Mouse (Mus musculus) ovary, postnatal 10 days (tissue): Measurements from ENCODE around the gene Kdsr.
"Not testable (repeated sequence)": the region's sequence is repeated elsewhere in the genome, so short reads cannot be mapped to it uniquely, and the experiment has no call there.

Source experiments
- DNase-seq: peaks from one replicate; pipeline ENCODE4 v3.0.0; 2022; ENCODE audit warnings: low spot score

The Kdsr gene

GRCm38 (mm10) chr1:106738092-106738491 is 21.4 kb downstream of the Kdsr start:
- no peak for DNase-seq

DNA sequence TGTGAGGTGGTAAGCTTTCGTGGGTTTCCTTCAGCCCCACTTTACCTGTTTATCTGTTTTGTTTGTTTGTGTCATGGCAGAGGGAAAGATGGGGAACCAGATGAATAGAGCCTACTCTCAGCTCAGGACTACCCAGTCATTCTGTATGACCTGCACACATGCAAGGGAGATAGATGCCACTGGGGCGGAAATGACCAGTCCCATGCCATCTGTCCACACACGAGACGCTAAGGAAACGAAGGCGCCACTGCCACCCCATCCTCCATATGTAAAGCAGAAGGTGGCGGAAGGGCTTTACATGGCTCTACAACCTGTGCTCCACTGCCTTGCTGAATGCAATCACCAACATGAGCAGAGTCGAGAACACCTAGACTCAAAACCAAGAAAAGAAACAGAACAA is 23.3 kb downstream of the Kdsr start:
- DNase-seq = no peak

- no peak for DNase-seq
Measured at GRCm38 (mm10) chr1:106735586-106735985, 23.9 kb downstream of the Kdsr start.

DNA sequence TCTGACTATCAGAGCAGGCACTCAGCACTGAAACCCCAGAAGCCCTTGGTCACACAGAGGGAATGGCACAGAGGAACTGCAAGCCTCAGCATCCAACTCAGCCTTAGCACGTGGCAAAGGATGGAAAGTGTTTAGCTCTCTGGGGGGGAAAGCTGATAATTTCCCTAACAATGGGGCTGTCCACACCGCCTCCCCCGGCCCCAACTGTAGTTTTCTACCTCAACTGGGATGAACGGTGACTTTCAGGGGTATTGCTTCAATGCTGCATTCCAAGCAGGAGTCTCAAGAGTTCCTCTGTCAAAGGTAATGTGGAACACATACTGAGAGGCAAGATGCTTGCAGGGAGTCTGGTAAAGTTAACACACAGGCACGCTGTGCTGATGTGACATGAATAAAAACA is 37.5 kb downstream of the Kdsr start:
- no peak for DNase-seq

DNA sequence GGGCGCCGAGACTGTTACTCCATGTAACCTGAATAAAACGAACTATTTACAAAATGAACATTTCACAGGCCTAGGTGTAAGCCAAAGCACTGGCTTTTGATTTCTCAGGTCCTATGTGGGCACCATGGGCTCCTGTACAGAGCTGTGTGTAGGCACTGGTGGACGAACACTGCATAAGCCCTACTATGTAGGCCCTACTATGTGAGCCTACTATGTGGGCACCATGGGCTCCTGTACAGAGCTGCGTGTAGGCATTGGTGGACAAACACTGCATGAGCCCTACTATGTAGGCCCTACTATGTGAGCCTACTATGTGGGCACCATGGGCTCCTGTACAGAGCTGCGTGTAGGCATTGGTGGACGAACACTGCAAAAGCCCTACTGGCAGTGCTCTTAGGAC is 41.8 kb downstream of the Kdsr start:
- DNase-seq = not testable (repeated sequence)

DNA sequence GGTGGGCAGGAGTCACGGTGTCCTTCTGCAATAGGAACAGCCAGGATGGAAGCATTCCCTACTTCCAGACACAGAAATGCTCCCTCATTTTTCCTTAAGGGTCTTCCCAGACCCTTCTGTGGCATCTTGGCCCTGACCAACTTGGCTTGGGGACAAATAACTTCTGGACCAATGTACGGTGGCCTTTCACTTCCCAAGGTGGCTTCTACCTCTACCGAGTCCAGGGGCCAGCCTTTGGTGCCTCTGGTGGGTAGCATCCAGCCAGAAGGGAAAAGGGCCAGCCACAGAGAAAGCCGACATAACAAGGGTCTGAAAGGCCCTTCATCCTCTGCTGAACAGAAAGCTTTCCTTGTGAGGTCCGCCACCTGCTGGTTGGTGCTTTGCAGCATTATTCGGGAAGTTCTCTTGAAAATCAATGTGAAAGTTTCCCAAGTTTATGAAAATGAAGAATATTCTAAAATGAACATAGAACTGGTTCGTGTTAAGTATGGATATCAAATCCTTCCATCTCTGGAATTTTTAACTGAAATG is 42.4 kb downstream of the Kdsr start:
- DNase-seq = peak; percentile 30

- no peak for DNase-seq
Measured at GRCm38 (mm10) chr1:106716141-106716540, 43.4 kb downstream of the Kdsr start.

GRCm38 (mm10) chr1:106715111-106716083 is 44.1 kb downstream of the Kdsr start:
- DNase-seq = no peak

DNA sequence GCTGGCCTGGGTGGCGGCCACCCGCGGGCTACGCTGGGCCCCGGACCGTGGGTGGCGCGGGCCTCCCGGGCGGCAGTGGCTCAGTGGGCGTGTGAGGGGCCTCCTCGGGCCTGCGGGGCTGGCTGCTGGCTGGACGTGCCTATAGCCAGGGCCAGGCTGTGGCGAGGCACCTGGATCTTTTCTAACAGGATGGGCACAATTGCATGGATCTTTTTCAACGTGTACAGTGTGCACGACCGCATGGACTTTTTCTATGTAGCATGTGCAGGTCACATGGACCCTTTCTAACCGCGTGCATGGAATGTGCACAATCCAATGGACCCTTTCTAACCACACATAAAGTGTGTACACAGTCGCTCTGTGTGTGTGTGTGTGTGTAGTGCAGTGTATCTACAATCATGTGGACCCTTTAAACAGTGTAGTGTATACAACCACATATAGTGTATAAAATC is 45.0 kb downstream of the Kdsr start:
- no peak for DNase-seq

DNA sequence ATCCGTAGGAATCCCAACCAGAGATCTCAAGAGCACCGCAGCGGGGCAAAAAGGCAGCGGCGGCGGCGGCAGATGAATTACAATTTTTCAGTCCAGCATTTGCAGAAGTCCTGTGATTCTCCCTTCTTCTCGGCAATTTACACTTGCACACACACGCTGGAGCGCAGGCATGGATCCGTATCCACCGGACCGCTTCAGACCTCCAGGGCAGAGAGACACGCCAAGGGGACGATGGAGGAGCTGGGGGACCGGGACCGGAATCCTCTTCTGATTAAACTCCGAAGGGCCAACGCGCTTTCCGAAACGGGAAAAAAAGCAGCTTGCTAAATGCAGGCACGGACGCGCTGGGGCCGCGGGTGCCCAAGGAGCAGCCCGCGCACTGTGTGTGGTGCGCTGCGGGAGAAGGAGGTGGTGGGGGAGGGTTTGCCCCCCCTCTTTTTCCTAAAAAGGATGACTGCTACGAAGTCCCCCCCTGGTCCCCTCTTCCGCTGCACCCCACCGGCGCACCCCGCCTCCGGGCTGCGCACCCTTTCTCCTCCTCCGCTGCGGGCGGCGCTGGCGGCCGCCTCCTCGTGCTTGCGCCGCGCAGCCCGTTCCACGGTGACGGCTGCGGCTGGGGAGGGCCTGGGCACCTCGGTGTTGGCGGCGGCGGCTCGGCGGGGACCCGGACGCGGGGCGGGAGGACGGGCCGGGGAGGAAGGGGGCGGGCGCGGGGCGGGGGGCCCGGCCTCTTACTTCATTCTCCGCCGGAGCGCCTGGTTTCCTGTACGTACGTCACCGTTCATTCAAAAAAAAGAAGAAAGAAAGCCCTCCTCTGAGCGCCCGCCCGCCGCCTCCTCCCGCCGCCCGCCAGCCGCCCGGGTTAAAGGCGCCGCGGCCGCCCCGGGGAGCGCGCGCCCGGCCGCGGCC is 45.7 kb downstream of the Kdsr start, which contains the start of gene Bcl2:
Gene Bcl2 (minus strand): TSS at position 654 of the 909 bp plus-strand sequence.
- DNase-seq = peak; percentile 56

DNA sequence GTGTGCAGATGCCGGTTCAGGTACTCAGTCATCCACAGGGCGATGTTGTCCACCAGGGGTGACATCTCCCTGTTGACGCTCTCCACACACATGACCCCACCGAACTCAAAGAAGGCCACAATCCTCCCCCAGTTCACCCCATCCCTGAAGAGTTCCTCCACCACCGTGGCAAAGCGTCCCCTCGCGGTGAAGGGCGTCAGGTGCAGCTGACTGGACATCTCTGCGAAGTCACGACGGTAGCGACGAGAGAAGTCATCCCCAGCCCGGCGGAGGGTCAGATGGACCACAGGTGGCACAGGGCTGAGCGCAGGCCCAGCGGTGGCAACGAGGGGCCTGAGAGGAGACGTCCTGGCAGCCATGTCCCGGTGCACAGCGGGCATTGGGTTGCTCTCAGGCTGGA is 47.2 kb downstream of the Kdsr start:
- DNase-seq = peak; percentile 24

GRCm38 (mm10) chr1:106711356-106712125 is 48.0 kb downstream of the Kdsr start:
- no peak for DNase-seq

GRCm38 (mm10) chr1:106710202-106710601 is 49.3 kb downstream of the Kdsr start:
- no peak for DNase-seq

DNA sequence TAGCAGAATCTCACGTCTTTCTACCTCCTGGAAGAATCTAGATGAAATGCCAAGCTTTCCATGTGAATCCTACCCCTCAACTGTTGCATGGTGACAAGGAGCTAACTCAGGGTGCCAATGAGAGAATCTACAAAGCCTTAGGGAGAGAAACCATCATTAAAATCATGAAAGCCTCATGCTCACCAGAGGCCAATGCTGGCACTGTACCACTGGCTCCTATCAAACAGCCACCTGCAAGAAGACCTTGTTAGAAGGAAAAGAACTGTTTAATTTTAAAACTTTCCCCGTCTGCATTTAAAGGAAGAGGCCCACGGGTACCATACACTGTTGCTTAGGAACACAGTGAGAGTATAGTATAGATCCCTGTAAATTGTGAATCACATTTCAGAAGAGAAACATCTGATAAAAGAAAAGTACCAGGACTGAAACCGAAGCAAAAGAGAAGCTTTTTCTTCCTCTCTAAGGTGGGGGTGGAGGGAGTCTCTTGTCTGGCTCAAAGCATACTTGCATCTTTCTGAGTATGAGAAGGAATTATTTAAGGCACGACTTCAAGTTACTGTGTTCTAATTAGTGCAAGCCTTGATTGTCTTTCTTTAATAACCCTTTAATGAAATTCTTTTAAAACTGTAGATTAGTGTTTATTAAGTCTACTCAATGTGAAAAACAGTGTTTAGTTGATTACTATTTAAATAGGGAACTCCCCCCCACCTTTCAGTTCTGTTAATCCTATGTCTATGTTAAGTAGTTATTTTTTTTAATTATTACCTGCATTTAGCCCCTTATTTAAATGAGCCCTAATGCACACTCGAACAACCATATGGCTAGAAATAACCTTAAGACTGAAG is 52.3 kb downstream of the Kdsr start:
- no peak for DNase-seq

DNA sequence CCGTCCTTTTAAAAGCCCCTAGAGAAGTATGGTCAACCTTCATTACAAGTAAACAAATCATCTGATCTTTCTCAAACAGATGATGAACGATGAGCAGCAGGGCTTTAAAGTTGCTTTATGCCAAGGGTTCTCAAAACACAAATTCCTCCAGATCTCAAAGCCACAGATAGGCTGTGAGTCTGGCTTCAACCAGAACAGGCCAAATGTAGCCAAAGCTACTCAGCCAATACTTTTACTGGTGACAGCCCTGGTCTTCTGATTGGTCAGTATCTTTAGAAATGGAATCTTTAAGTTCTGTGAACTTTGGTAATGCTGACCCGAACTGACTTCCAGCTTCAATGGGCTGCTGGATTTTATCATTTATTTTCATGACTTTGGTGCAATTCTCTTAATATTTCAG is 56.3 kb downstream of the Kdsr start:
- no peak for DNase-seq

DNA sequence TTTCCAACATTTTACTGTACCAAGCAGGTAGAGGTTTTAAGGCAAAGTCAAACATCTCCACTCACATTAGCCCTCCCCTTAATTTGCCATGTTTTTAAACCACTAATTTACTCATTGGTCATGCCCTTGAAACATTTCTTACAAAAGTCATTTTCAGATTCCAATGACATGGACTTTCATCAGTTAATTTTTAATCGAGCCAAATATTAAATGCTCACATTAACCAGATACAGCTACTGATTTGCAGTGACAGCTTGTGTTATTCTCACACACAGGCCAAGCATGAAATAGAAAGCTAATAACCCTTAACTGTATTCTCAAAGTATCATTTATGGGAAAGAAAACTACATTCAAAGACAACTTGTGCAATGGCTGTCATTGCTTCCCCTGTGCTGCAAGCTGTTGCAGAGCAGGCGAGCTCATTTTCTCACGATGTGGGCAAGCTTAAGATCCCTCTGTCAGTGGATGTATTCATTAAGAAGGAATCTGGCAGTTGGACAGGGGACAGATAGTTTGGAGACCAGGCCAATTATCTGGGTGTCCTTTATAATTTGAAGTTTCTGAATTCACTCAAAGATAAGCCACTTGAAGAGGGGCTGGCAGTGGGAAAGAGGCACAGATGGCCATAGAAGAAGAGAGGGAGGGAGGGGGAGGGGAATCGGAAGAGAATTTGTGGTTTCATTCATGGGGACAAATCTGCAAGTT is 56.9 kb downstream of the Kdsr start:
- DNase-seq = no peak

- no peak for DNase-seq
Measured at GRCm38 (mm10) chr1:106700520-106701114, 58.9 kb downstream of the Kdsr start.

- DNase-seq = no peak
Measured at GRCm38 (mm10) chr1:106696472-106696871, 63.1 kb downstream of the Kdsr start.

- no peak for DNase-seq
Measured at GRCm38 (mm10) chr1:106695649-106696048, 63.9 kb downstream of the Kdsr start.

DNA sequence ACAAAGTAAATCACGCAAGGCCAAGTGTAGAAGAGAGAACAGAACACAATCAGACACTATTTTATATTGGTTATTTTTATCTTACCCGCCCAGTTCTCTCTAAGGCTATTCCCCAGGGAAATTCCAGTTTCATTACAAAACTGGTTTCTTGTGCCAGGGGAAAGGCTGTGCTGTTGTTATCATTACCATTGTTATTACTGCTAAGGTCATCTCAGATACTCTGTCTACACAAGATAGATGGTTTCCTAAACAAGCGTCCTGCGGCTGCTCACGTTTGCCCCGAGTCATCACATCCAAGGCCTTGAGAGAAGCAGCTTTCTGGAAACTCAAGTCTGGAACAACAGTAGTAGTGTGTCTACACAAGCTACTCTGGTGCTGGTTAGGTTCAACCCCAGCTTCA is 65.2 kb downstream of the Kdsr start:
- DNase-seq = no peak
